Mouse (Mus musculus) heart, embryonic 15.5 days (tissue): ENCODE measurements around the gene 9130019O22Rik. TPM values are rescaled to one million over a fixed set of nuclear protein-coding genes. Genes with fewer than 3 reads are reported as not detected.

ENCODE experiments used
- ATAC-seq: fragments of 200-750 bp; cut with Nextera tagmentation; replicated peaks from 2 replicates; pipeline ENCODE4 v1.8.0; 2017; ENCODE audit warnings: low read depth, moderate TSS enrichment; ENCODE audit not compliant: insufficient number of reproducible peaks, insufficient read depth, low FRiP score
- H3K27ac ChIP-seq: fragments of 300-500 bp; sonication (generic); 2 replicates; pipeline ENCODE4 v1.5.1; 2015; ENCODE audit warnings: mild to moderate bottlenecking, inconsistent platforms
- H3K27me3 ChIP-seq: fragments of 300-500 bp; sonication (generic); 2 replicates; pipeline ENCODE4 v1.6.1; 2015; ENCODE audit warnings: inconsistent platforms
- H3K36me3 ChIP-seq: fragments of 300-500 bp; sonication (generic); 2 replicates; pipeline ENCODE4 v1.6.1; 2015; ENCODE audit warnings: mild to moderate bottlenecking, inconsistent platforms
- H3K4me1 ChIP-seq: fragments of 300-500 bp; sonication (generic); replicated peaks from 2 replicates; pipeline ENCODE4 v1.6.1; 2015; ENCODE audit warnings: inconsistent platforms
- H3K4me2 ChIP-seq: fragments of 300-500 bp; sonication (generic); 2 replicates; pipeline ENCODE4 v1.6.1; 2015; ENCODE audit warnings: inconsistent platforms, mild to moderate bottlenecking, moderate library complexity
- H3K4me3 ChIP-seq: fragments of 300-500 bp; sonication (generic); 2 replicates; pipeline ENCODE4 v1.5.1; 2015; ENCODE audit warnings: mild to moderate bottlenecking, inconsistent platforms
- H3K9ac ChIP-seq: fragments of 300-500 bp; sonication (generic); 2 replicates; pipeline ENCODE4 v1.6.1; 2015; ENCODE audit warnings: mild to moderate bottlenecking, inconsistent platforms
- H3K9me3 ChIP-seq: fragments of 300-500 bp; sonication (generic); replicated peaks from 2 replicates; pipeline ENCODE4 v1.6.1; 2016; ENCODE audit warnings: inconsistent platforms
- WGBS: fragments of 180-500 bp; shearing (Covaris S2); methylation state at CpG from one replicate; pipeline ENCODE4 v1.1.7; 2015; ENCODE audit warnings: mixed read lengths; 5-methylcytosine and 5-hydroxymethylcytosine counted together
- polyA plus RNA-seq: library from polyadenylated mRNA; unstranded; fragments of >200 nt; fragmentation: Nextera tagmentation; extraction: Ambion mirVana; gene quantifications from 2 replicates; pipeline ENCODE4 v1.2.1, GENCODE M21; 2015

The 9130019O22Rik gene
- polyA plus RNA-seq, 1 experiment from 2014 or later: 3.0 TPM

DNA sequence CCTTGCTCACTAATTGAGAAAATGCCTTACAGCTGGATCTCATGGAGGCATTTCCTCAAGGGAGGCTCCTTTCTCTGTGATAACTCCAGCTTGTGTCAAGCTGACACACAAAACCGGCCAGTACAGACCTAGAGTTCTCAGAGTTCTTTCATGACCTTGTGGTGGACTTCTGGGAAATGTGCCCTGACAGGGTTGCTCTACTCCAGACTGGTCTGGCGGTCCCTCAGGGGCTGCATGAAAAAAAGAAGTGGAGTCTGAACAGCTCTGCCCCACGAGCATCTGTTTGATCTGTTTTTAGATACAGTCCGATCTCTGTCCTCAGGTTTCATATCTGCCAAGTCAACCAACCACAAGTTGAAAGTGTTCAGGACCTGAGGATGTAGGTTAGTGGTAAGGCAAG is 49.3 kb downstream of the 9130019O22Rik start:
- H3K4me3 ChIP-seq: no peak overlapping the region
- WGBS: 45% methylated on average over 4 of the region's 4 CpGs
- no peak overlapping the region for H3K4me2 ChIP-seq
- H3K27me3 ChIP-seq: no peaks in the 10 kb centered on the region
- no peak overlapping the region for H3K9ac ChIP-seq
- peaks cover 4% of the 10 kb centered on the region for H3K4me1 ChIP-seq
- no peaks in the 10 kb centered on the region for H3K36me3 ChIP-seq
- no peaks in the 10 kb centered on the region for H3K9me3 ChIP-seq
- H3K27ac ChIP-seq: no peak overlapping the region
- ATAC-seq: no peak

DNA sequence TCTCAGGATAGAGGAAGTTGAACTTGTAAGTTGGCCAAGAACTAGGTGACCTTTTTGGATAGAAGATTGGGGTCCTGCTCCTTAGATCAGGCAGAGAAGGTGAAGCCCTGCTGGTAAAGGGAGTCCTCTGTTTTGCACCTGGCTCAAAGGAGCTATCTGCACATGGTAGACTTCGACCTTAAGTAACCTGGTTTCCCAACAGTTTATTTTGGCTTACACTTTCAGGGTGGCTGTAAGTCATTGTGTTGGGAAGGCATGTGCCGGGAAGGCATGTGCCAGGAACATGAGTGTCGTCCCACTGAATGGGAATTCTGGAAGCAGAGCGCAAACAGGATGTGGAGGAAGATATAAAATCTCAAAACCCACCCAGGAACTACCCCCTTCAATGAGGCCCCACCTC is 51.4 kb downstream of the 9130019O22Rik start:
- no peak overlapping the region for H3K27ac ChIP-seq
- H3K9me3 ChIP-seq: no peaks in the 10 kb centered on the region
- no peaks in the 10 kb centered on the region for H3K4me1 ChIP-seq
- no peaks in the 10 kb centered on the region for H3K27me3 ChIP-seq
- no peak overlapping the region for H3K4me2 ChIP-seq
- 70% methylated on average over 4 of the region's 4 CpGs for WGBS
- no peak overlapping the region for H3K4me3 ChIP-seq
- no peaks in the 10 kb centered on the region for H3K36me3 ChIP-seq
- no peak overlapping the region for H3K9ac ChIP-seq
- no peak for ATAC-seq

DNA sequence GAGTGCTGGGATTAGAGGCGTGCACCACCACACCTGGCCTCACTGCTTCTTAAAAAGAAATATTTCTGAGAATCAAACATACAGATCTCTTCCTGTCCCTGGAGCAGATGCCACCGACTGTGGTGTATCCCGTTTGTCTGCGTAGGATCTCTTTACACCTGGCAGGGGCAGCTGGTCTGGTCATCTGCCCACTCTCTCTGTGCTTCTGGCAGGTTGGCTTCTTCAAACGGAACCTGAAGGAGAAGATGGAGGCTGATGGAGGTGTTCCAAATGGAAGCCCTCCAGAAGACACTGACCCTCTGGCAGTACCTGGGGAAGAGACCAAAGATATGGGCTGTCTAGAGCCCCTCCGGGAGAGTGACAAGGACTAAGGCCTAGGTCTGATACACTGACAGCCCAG is 53.7 kb downstream of the 9130019O22Rik start:
- H3K4me2 ChIP-seq: no peak overlapping the region
- H3K4me1 ChIP-seq: no peaks in the 10 kb centered on the region
- H3K36me3 ChIP-seq: no peaks in the 10 kb centered on the region
- WGBS: 75% methylated on average over 6 of the region's 6 CpGs
- no peaks in the 10 kb centered on the region for H3K27me3 ChIP-seq
- H3K27ac ChIP-seq: no peak overlapping the region
- H3K9ac ChIP-seq: no peak overlapping the region
- H3K9me3 ChIP-seq: no peaks in the 10 kb centered on the region
- no peak overlapping the region for H3K4me3 ChIP-seq
- no peak for ATAC-seq

Other genes starting within 250 kb of the 9130019O22Rik start
- 0.23 and 1.5 TPM in 2 replicates for gene Spn, start 249.3 kb downstream of the 9130019O22Rik start, polyA plus RNA-seq
- gene Cd2bp2, start 191.1 kb downstream of the 9130019O22Rik start, polyA plus RNA-seq: 35.4 and 42.5 TPM in 2 replicates
- 17.0 and 21.3 TPM in 2 replicates for gene Tbc1d10b, start 178.7 kb downstream of the 9130019O22Rik start, polyA plus RNA-seq
- gene Mylpf, start 178.3 kb downstream of the 9130019O22Rik start, polyA plus RNA-seq: 11.6 and 15.4 TPM in 2 replicates
- gene Zfp553, start 154.1 kb downstream of the 9130019O22Rik start, polyA plus RNA-seq: 17.8 and 23.7 TPM in 2 replicates
- 22.8 and 33.9 TPM in 2 replicates for gene Sept1, start 154.0 kb downstream of the 9130019O22Rik start, polyA plus RNA-seq
- gene Zfp771, start 142.9 kb downstream of the 9130019O22Rik start, polyA plus RNA-seq: 32.0 and 38.8 TPM in 2 replicates
- 134 and 135 TPM in 2 replicates for gene Dctpp1, start 126.5 kb downstream of the 9130019O22Rik start, polyA plus RNA-seq
- 51.9 and 54.8 TPM in 2 replicates for gene Sephs2, start 113.1 kb downstream of the 9130019O22Rik start, polyA plus RNA-seq
- 1.3 and 5.1 TPM in 2 replicates for gene Itgal, start 90.9 kb downstream of the 9130019O22Rik start, polyA plus RNA-seq
- 17.1 and 19.6 TPM in 2 replicates for gene Zfp768, start 41.6 kb downstream of the 9130019O22Rik start, polyA plus RNA-seq
- gene Zfp747, start 11.1 kb downstream of the 9130019O22Rik start, polyA plus RNA-seq: 4.6 and 5.6 TPM in 2 replicates
- gene E430018J23Rik, start 6.5 kb upstream of the 9130019O22Rik start, polyA plus RNA-seq: 3.7 and 4.8 TPM in 2 replicates
- gene Zfp764, start 19.7 kb upstream of the 9130019O22Rik start, polyA plus RNA-seq: 4.8 and 6.3 TPM in 2 replicates
- 12.0 and 15.6 TPM in 2 replicates for gene Zfp688, start 34.9 kb upstream of the 9130019O22Rik start, polyA plus RNA-seq
- gene Zfp689, start 62.0 kb upstream of the 9130019O22Rik start, polyA plus RNA-seq: 3.9 and 5.6 TPM in 2 replicates
- gene Prr14, start 72.4 kb upstream of the 9130019O22Rik start, polyA plus RNA-seq: 27.7 and 32.6 TPM in 2 replicates
- gene Fbrs, start 92.0 kb upstream of the 9130019O22Rik start, polyA plus RNA-seq: 7.0 and 9.0 TPM in 2 replicates
- 25.7 and 41.5 TPM in 2 replicates for gene Srcap, start 124.8 kb upstream of the 9130019O22Rik start, polyA plus RNA-seq
- 8.2 and 9.0 TPM in 2 replicates for gene Gm42715, start 132.4 kb upstream of the 9130019O22Rik start, polyA plus RNA-seq
- 2.9 and 4.1 TPM in 2 replicates for gene Tmem265, start 174.2 kb upstream of the 9130019O22Rik start, polyA plus RNA-seq
- 27.5 and 36.5 TPM in 2 replicates for gene Phkg2, start 186.2 kb upstream of the 9130019O22Rik start, polyA plus RNA-seq
- gene Ccdc189, start 201.4 kb upstream of the 9130019O22Rik start, polyA plus RNA-seq: 10.6 and 12.6 TPM in 2 replicates
- gene Rnf40, start 201.6 kb upstream of the 9130019O22Rik start, polyA plus RNA-seq: 27.9 and 32.3 TPM in 2 replicates
- gene Zfp629, start 228.6 kb upstream of the 9130019O22Rik start, polyA plus RNA-seq: 7.8 and 10.5 TPM in 2 replicates